Mouse (Mus musculus) layer of hippocampus, adult 18-20 months (tissue): ENCODE measurements around the gene Gemin5. TPM values are rescaled to one million over a fixed set of nuclear protein-coding genes. Genes with fewer than 3 reads are reported as not detected.
A peak's percentile ranks its signal among the peaks of the same experiment; 100 is the strongest.
"Not testable (repeated sequence)": the region's sequence is repeated elsewhere in the genome, so short reads cannot be mapped to it uniquely, and the experiment has no call there.

ENCODE experiments used
- DNase-seq, 2 experiments: peaks; one replicate each; pipeline ENCODE4 v3.0.0; 2022; ENCODE audit warnings: low spot score in 2 of 2
- total RNA-seq, 2 experiments: library from RNA; stranded (reverse); gene quantifications; 2 replicates each; pipeline ENCODE4 v1.2.3; 2021

The Gemin5 gene
- total RNA-seq, 2 experiments from 2014 or later: 20.1 TPM

- no peak for DNase-seq
These were observed 51.8 kb downstream of the Gemin5 start for GRCm38 (mm10) chr11:58116560-58116959.

- no peak for DNase-seq
These were observed 60.5 kb downstream of the Gemin5 start for GRCm38 (mm10) chr11:58107664-58108337.

GRCm38 (mm10) chr11:58107009-58107408 is 61.3 kb downstream of the Gemin5 start:
- DNase-seq: no peak

GRCm38 (mm10) chr11:58104351-58104791 is 64.0 kb downstream of the Gemin5 start:
- peak in 1 of 2 experiments; percentile 53 for DNase-seq

GRCm38 (mm10) chr11:58103697-58104306 is 64.5 kb downstream of the Gemin5 start, which contains the start of gene Cnot8:
Gene Cnot8, plus strand, starts transcription at chr11:58104153.
- peak; percentile 99 for DNase-seq

- DNase-seq: no peak
These were observed 65.0 kb downstream of the Gemin5 start for GRCm38 (mm10) chr11:58103344-58103653.

- no peak for DNase-seq
These were observed 65.6 kb downstream of the Gemin5 start for GRCm38 (mm10) chr11:58102581-58103343.

GRCm38 (mm10) chr11:58102146-58102545 is 66.2 kb downstream of the Gemin5 start:
- DNase-seq: no peak

GRCm38 (mm10) chr11:58101194-58101720 is 67.1 kb downstream of the Gemin5 start:
- no peak for DNase-seq

- no peak for DNase-seq
These were observed 68.3 kb downstream of the Gemin5 start for GRCm38 (mm10) chr11:58100006-58100405.

GRCm38 (mm10) chr11:58098366-58098720 is 70.0 kb downstream of the Gemin5 start:
- DNase-seq: not testable (repeated sequence)

GRCm38 (mm10) chr11:58097621-58098365 is 70.5 kb downstream of the Gemin5 start:
- no peak for DNase-seq

GRCm38 (mm10) chr11:58096821-58097620 is 71.3 kb downstream of the Gemin5 start:
- DNase-seq: no peak

- no peak for DNase-seq
These were observed 72.2 kb downstream of the Gemin5 start for GRCm38 (mm10) chr11:58096160-58096559.

GRCm38 (mm10) chr11:58095561-58095960 is 72.8 kb downstream of the Gemin5 start:
- no peak for DNase-seq

GRCm38 (mm10) chr11:58094766-58095165 is 73.6 kb downstream of the Gemin5 start:
- no peak for DNase-seq

- no peak for DNase-seq
These were observed 75.3 kb downstream of the Gemin5 start, which contains the start of gene Gm12248 for GRCm38 (mm10) chr11:58093021-58093528. Gene Gm12248, minus strand, starts transcription at chr11:58093134.

GRCm38 (mm10) chr11:58092541-58092940 is 75.8 kb downstream of the Gemin5 start:
- no peak for DNase-seq

- DNase-seq: no peak
These were observed 86.6 kb downstream of the Gemin5 start for GRCm38 (mm10) chr11:58081716-58082115.

- DNase-seq: no peak
These were observed 91.1 kb downstream of the Gemin5 start for GRCm38 (mm10) chr11:58077270-58077669.
